Mouse (Mus musculus) E14TG2a.4 (cell line): Measurements from ENCODE around the gene Adamts2.

Experiments used
- CTCF ChIP-seq: conservative IDR thresholded peaks from 2 replicates; pipeline ENCODE4 v1.5.1; 2014; ENCODE audit warnings: low read length
- NANOG ChIP-seq: IDR thresholded peaks from 2 replicates; pipeline ENCODE4 v1.6.1; 2014; ENCODE audit warnings: borderline replicate concordance, low read length, mixed read lengths
- POU5F1 ChIP-seq: IDR thresholded peaks from 2 replicates; pipeline ENCODE4 v1.6.1; 2014; ENCODE audit warnings: low read length, borderline replicate concordance

GRCm38 (mm10) chr11:50587787-50588186 is 14.1 kb upstream of the Adamts2 start:
- TF ChIP-seq CTCF (peak; percentile 97), POU5F1 (no peak), NANOG (no peak)
